19 mouse cellular contexts compared by ENCODE assay signal in genomic region chr9:27519711-27520110, GRCm38 (mm10).
DNase-seq lines count a peak whose midpoint lies in the region; ATAC-seq and TF ChIP-seq lines count a peak whose summit lies in the region.
"Had no signal": no experiment of that assay in that cellular context is flagged by ENCODE, and none has a peak within 500 bp of the region (broad histone marks: within the 10 kb centered on the region; RNA-seq: fewer than 3 reads in every experiment).

No protein-coding gene starts in this region.

- H3K4me3 ChIP-seq in forebrain, embryonic 10.5 days, result no peak overlapping the region
- H3K4me3 ChIP-seq in forebrain, embryonic 15.5 days, result no peak overlapping the region
- H3K4me3 ChIP-seq in forebrain, postnatal 0 days (ENCODE audit: low read depth, low read length), result no peak overlapping the region
- no peak overlapping the region for H3K4me3 ChIP-seq in forebrain, embryonic 16.5 days (replicated peaks; ENCODE audit: low read length)
- H3K4me3 ChIP-seq in midbrain, embryonic 14.5 days (replicated peaks; ENCODE audit: low read depth, low read length), result no peak overlapping the region
- H3K4me3 ChIP-seq in midbrain, embryonic 16.5 days (ENCODE audit: low read depth, low read length), result no peak overlapping the region
- H3K4me3 ChIP-seq: heart, adult 2 months; heart, embryonic 10.5 days; hindbrain, embryonic 12.5 days; hindbrain, embryonic 15.5 days had no signal

- H3K4me1 ChIP-seq in forebrain, embryonic 10.5 days, result peaks cover 23% of the 10 kb centered on the region
- H3K4me1 ChIP-seq in forebrain, embryonic 15.5 days, result peaks cover 23% of the 10 kb centered on the region
- H3K4me1 ChIP-seq in forebrain, postnatal 0 days (ENCODE audit: insufficient read depth), result no peaks in the 10 kb centered on the region
- H3K4me1 ChIP-seq in forebrain, embryonic 16.5 days (replicated peaks; ENCODE audit: control insufficient read depth, insufficient read depth, low read length), result peaks cover 15% of the 10 kb centered on the region
- no peaks in the 10 kb centered on the region for H3K4me1 ChIP-seq in midbrain, embryonic 14.5 days (ENCODE audit: control insufficient read depth, insufficient read depth, low read length)
- H3K4me1 ChIP-seq in midbrain, embryonic 16.5 days (ENCODE audit: control insufficient read depth, insufficient read depth, low read length), result 0 out of 2 replicates have a peak, but pooled peaks cover 6% of the 10 kb centered on the region
- H3K4me1 ChIP-seq: heart, embryonic 10.5 days; hindbrain, embryonic 12.5 days; hindbrain, embryonic 15.5 days had no signal

- H3K9ac ChIP-seq in forebrain, embryonic 15.5 days (replicated peaks), result no peak overlapping the region
- H3K9ac ChIP-seq in forebrain, postnatal 0 days, result 0 out of 2 replicates have a peak overlapping the region, but pooled peaks have one; percentile 10
- no peak overlapping the region for H3K9ac ChIP-seq in forebrain, embryonic 16.5 days (replicated peaks; ENCODE audit: low read depth, low read length)
- no peak overlapping the region for H3K9ac ChIP-seq in midbrain, embryonic 14.5 days (replicated peaks; ENCODE audit: low read length)
- no peak overlapping the region for H3K9ac ChIP-seq in midbrain, embryonic 16.5 days (ENCODE audit: low read depth, low read length)
- H3K9ac ChIP-seq: hindbrain, embryonic 12.5 days; hindbrain, embryonic 15.5 days had no signal

- H3K9me3 ChIP-seq in forebrain, embryonic 10.5 days, result no peaks in the 10 kb centered on the region
- H3K9me3 ChIP-seq in forebrain, embryonic 15.5 days, result no peaks in the 10 kb centered on the region
- H3K9me3 ChIP-seq in forebrain, postnatal 0 days (ENCODE audit: low read length), result no peaks in the 10 kb centered on the region
- H3K9me3 ChIP-seq in forebrain, embryonic 16.5 days (ENCODE audit: control insufficient read depth, low read length), result no peaks in the 10 kb centered on the region
- H3K9me3 ChIP-seq in midbrain, embryonic 14.5 days (ENCODE audit: control insufficient read depth, low read length), result no peaks in the 10 kb centered on the region
- no peaks in the 10 kb centered on the region for H3K9me3 ChIP-seq in midbrain, embryonic 16.5 days (replicated peaks; ENCODE audit: control insufficient read depth, low read length, poor library complexity, severe bottlenecking)
- H3K9me3 ChIP-seq: heart, embryonic 10.5 days; hindbrain, embryonic 12.5 days; hindbrain, embryonic 15.5 days had no signal

- WGBS in forebrain, embryonic 10.5 days, result 37% methylated on average over 5 of the region's 5 CpGs
- 21% methylated on average over 5 of the region's 5 CpGs for WGBS in forebrain, embryonic 15.5 days
- WGBS in forebrain, postnatal 0 days, result 25% methylated on average over 5 of the region's 5 CpGs
- 18% methylated on average over 5 of the region's 5 CpGs for WGBS in forebrain, embryonic 16.5 days
- 32% methylated on average over 5 of the region's 5 CpGs for WGBS in midbrain, embryonic 14.5 days
- WGBS in midbrain, embryonic 16.5 days, result 34% methylated on average over 5 of the region's 5 CpGs

- H3K4me2 ChIP-seq in forebrain, embryonic 15.5 days (replicated peaks), result no peak overlapping the region
- H3K4me2 ChIP-seq in forebrain, postnatal 0 days (ENCODE audit: low read depth), result no peak overlapping the region
- no peak overlapping the region for H3K4me2 ChIP-seq in forebrain, embryonic 16.5 days (ENCODE audit: low read length)
- H3K4me2 ChIP-seq in midbrain, embryonic 14.5 days (ENCODE audit: low read length), result no peak overlapping the region
- no peak overlapping the region for H3K4me2 ChIP-seq in midbrain, embryonic 16.5 days (ENCODE audit: low read length)
- H3K4me2 ChIP-seq: hindbrain, embryonic 12.5 days; hindbrain, embryonic 15.5 days had no signal

- peak overlapping the region; percentile 74; the same call in 1 of the 2 replicates for H3K27ac ChIP-seq in forebrain, embryonic 10.5 days
- no peak overlapping the region for H3K27ac ChIP-seq in forebrain, embryonic 15.5 days (replicated peaks)
- H3K27ac ChIP-seq in forebrain, postnatal 0 days (ENCODE audit: low read depth, low read length), result no peak overlapping the region
- no peak overlapping the region for H3K27ac ChIP-seq in forebrain, embryonic 16.5 days (ENCODE audit: low read length)
- no peak overlapping the region for H3K27ac ChIP-seq in midbrain, embryonic 14.5 days (replicated peaks; ENCODE audit: low read depth, low read length)
- no peak overlapping the region for H3K27ac ChIP-seq in midbrain, embryonic 16.5 days (ENCODE audit: low read length)
- H3K27ac ChIP-seq: heart, adult 2 months; heart, embryonic 10.5 days; hindbrain, embryonic 12.5 days; hindbrain, embryonic 15.5 days had no signal

- TF ChIP-seq CTCF in forebrain, postnatal 0 days (IDR thresholded peaks at IDR 0.05; ENCODE audit: low read depth), result no peak

- H3K36me3 ChIP-seq in forebrain, embryonic 10.5 days (replicated peaks), result no peaks in the 10 kb centered on the region
- H3K36me3 ChIP-seq in forebrain, embryonic 15.5 days, result no peaks in the 10 kb centered on the region
- no peaks in the 10 kb centered on the region for H3K36me3 ChIP-seq in forebrain, postnatal 0 days (ENCODE audit: insufficient read depth)
- H3K36me3 ChIP-seq in forebrain, embryonic 16.5 days (ENCODE audit: control insufficient read depth, insufficient read depth), result no peaks in the 10 kb centered on the region
- H3K36me3 ChIP-seq in midbrain, embryonic 14.5 days (ENCODE audit: control insufficient read depth, insufficient read depth, low read length), result no peaks in the 10 kb centered on the region
- H3K36me3 ChIP-seq in midbrain, embryonic 16.5 days (ENCODE audit: control insufficient read depth, insufficient read depth, low read length), result no peaks in the 10 kb centered on the region
- H3K36me3 ChIP-seq: heart, embryonic 10.5 days; hindbrain, embryonic 12.5 days; hindbrain, embryonic 15.5 days had no signal

- ATAC-seq in forebrain, embryonic 15.5 days (replicated peaks), result no peak
- no peak for ATAC-seq in forebrain, postnatal 0 days
- no peak for ATAC-seq in forebrain, embryonic 16.5 days
- no peak for ATAC-seq in midbrain, embryonic 14.5 days (ENCODE audit: low FRiP score, low TSS enrichment)
- no peak for ATAC-seq in midbrain, embryonic 16.5 days
- ATAC-seq: activated CD4-positive, CD25-positive, alpha-beta regulatory T cell, adult 4 months had no signal

- no peaks in the 10 kb centered on the region for H3K27me3 ChIP-seq in forebrain, embryonic 10.5 days (ENCODE audit: poor library complexity, severe bottlenecking)
- H3K27me3 ChIP-seq in forebrain, embryonic 15.5 days, result no peaks in the 10 kb centered on the region
- no peaks in the 10 kb centered on the region for H3K27me3 ChIP-seq in forebrain, postnatal 0 days (ENCODE audit: insufficient read depth, low read length)
- H3K27me3 ChIP-seq in forebrain, embryonic 16.5 days (replicated peaks; ENCODE audit: control insufficient read depth, insufficient read depth, low read length), result no peaks in the 10 kb centered on the region
- H3K27me3 ChIP-seq in midbrain, embryonic 14.5 days (ENCODE audit: control insufficient read depth, insufficient read depth, low read length), result no peaks in the 10 kb centered on the region
- no peaks in the 10 kb centered on the region for H3K27me3 ChIP-seq in midbrain, embryonic 16.5 days (ENCODE audit: control insufficient read depth, insufficient read depth, low read depth, low read length)
- H3K27me3 ChIP-seq: hindbrain, embryonic 12.5 days; hindbrain, embryonic 15.5 days had no signal

- DNase-seq in forebrain, embryonic 10.5 days (ENCODE audit: extremely low spot score, low spot score), result peak; percentile 18
- DNase-seq in forebrain, postnatal 0 days, result no peak
- DNase-seq in midbrain, embryonic 14.5 days, result peak; percentile 20
- DNase-seq in retina, postnatal 1 day, result peak; percentile 31
- DNase-seq in right cerebral cortex, adult 2 months (ENCODE audit: low spot score in 2 of 2), result no peak
- DNase-seq: adrenal gland, adult 8-10 months; adrenal gland, postnatal 25 days; cerebellum, adult 18-20 months; cerebellum, adult 9-10 months; cerebellum, postnatal 14 days; gastrocnemius, postnatal 25 days; heart, adult 2 months had no signal

Comparison
In these comparisons a context has a peak if more than half of its experiments do, and no peak if none do; other contexts are left out.
1. DNase-seq: peak in forebrain, embryonic 10.5 days (single experiment), midbrain, embryonic 14.5 days (single experiment) and retina, postnatal 1 day (single experiment); none in forebrain, postnatal 0 days (single experiment) and right cerebral cortex, adult 2 months (0 of 2).